ENCODE assay signal across 18 mouse cellular contexts in genomic region chr4:62999916-63000315, GRCm38 (mm10). TPM values are rescaled to one million over a fixed set of nuclear protein-coding genes. Genes with fewer than 3 reads are reported as not detected.
A peak's percentile ranks its signal among the peaks of the same experiment; 100 is the strongest.
DNase-seq lines count a peak whose midpoint lies in the region; ATAC-seq and TF ChIP-seq lines count a peak whose summit lies in the region.
"Had no signal": no experiment of that assay in that cellular context is flagged by ENCODE, and none has a peak within 500 bp of the region (broad histone marks: within the 10 kb centered on the region; RNA-seq: fewer than 3 reads in every experiment).

No protein-coding gene starts in this region.

- no peak for TF ChIP-seq POLR2A in heart, adult 2 months (IDR thresholded peaks at IDR 0.05; ENCODE audit: insufficient read depth, low read depth, low read length)

- H3K27me3 ChIP-seq in heart, embryonic 12.5 days (replicated peaks): no peaks in the 10 kb centered on the region
- no peaks in the 10 kb centered on the region for H3K27me3 ChIP-seq in heart, adult 2 months (ENCODE audit: control insufficient read depth, insufficient read depth, low read length)
- H3K27me3 ChIP-seq in kidney, embryonic 15.5 days: no peaks in the 10 kb centered on the region
- no peaks in the 10 kb centered on the region for H3K27me3 ChIP-seq in midbrain, embryonic 13.5 days
- no peaks in the 10 kb centered on the region for H3K27me3 ChIP-seq in midbrain, postnatal 0 days (ENCODE audit: insufficient read depth, low read length)
- no peaks in the 10 kb centered on the region for H3K27me3 ChIP-seq in liver, embryonic 15.5 days
- H3K27me3 ChIP-seq: embryonic facial prominence, embryonic 13.5 days; neural tube, embryonic 12.5 days; Patski had no signal

- 0 out of 2 replicates have a peak, but pooled peaks cover 2% of the 10 kb centered on the region for H3K9me3 ChIP-seq in heart, embryonic 12.5 days (replicated peaks)
- no peaks in the 10 kb centered on the region; the same call in 1 of the 2 replicates for H3K9me3 ChIP-seq in kidney, embryonic 15.5 days (replicated peaks)
- no peaks in the 10 kb centered on the region; the same call in 1 of the 2 replicates for H3K9me3 ChIP-seq in midbrain, embryonic 13.5 days
- no peaks in the 10 kb centered on the region for H3K9me3 ChIP-seq in midbrain, postnatal 0 days (ENCODE audit: low read length)
- H3K9me3 ChIP-seq in liver, embryonic 15.5 days (replicated peaks): no peaks in the 10 kb centered on the region

- WGBS in heart, embryonic 12.5 days: 64% methylated on average over 7 of the region's 7 CpGs
- 83% methylated on average over 7 of the region's 7 CpGs for WGBS in heart, adult 2 months
- WGBS in kidney, embryonic 15.5 days: 64% methylated on average over 7 of the region's 7 CpGs
- 91% methylated on average over 7 of the region's 7 CpGs for WGBS in midbrain, embryonic 13.5 days
- 74% methylated on average over 7 of the region's 7 CpGs for WGBS in midbrain, postnatal 0 days
- WGBS in liver, embryonic 15.5 days (ENCODE audit: insufficient replicate concordance): 46% methylated on average over 7 of the region's 7 CpGs

- H3K4me1 ChIP-seq in heart, embryonic 12.5 days (replicated peaks): peaks cover 49% of the 10 kb centered on the region
- peaks cover 2% of the 10 kb centered on the region for H3K4me1 ChIP-seq in heart, adult 2 months (ENCODE audit: control insufficient read depth, insufficient read depth, low read length)
- H3K4me1 ChIP-seq in kidney, embryonic 15.5 days: peaks cover 64% of the 10 kb centered on the region
- peaks cover 53% of the 10 kb centered on the region for H3K4me1 ChIP-seq in midbrain, embryonic 13.5 days (replicated peaks)
- H3K4me1 ChIP-seq in midbrain, postnatal 0 days (ENCODE audit: insufficient read depth, low read length): peaks cover 5% of the 10 kb centered on the region; the same call in 1 of the 2 replicates
- peaks cover 22% of the 10 kb centered on the region for H3K4me1 ChIP-seq in liver, embryonic 15.5 days (replicated peaks)
- H3K4me1 ChIP-seq: megakaryocyte, embryonic 14.5 days had no signal

- no peak overlapping the region for H3K9ac ChIP-seq in heart, embryonic 12.5 days
- H3K9ac ChIP-seq in heart, adult 2 months (ENCODE audit: low read depth, low read length): no peak overlapping the region
- no peak overlapping the region for H3K9ac ChIP-seq in kidney, embryonic 15.5 days
- H3K9ac ChIP-seq in midbrain, embryonic 13.5 days (replicated peaks): no peak overlapping the region
- no peak overlapping the region for H3K9ac ChIP-seq in midbrain, postnatal 0 days (replicated peaks; ENCODE audit: low read length, poor library complexity, severe bottlenecking)
- no peak overlapping the region for H3K9ac ChIP-seq in liver, embryonic 15.5 days
- H3K9ac ChIP-seq: embryonic facial prominence, embryonic 13.5 days; neural tube, embryonic 12.5 days had no signal

- no peak overlapping the region for H3K4me3 ChIP-seq in heart, embryonic 12.5 days
- no peak overlapping the region for H3K4me3 ChIP-seq in heart, adult 2 months
- no peak overlapping the region for H3K4me3 ChIP-seq in kidney, embryonic 15.5 days (replicated peaks)
- no peak overlapping the region for H3K4me3 ChIP-seq in midbrain, embryonic 13.5 days (replicated peaks)
- no peak overlapping the region for H3K4me3 ChIP-seq in midbrain, postnatal 0 days (ENCODE audit: low read depth, low read length)
- no peak overlapping the region for H3K4me3 ChIP-seq in liver, embryonic 15.5 days (replicated peaks)
- H3K4me3 ChIP-seq: embryonic facial prominence, embryonic 13.5 days; neural tube, embryonic 12.5 days had no signal

- no peak for DNase-seq in heart, adult 2 months
- no peak for DNase-seq in kidney, postnatal 36 days
- no peak for DNase-seq in midbrain, postnatal 0 days (ENCODE audit: low spot score)
- DNase-seq in thymus, postnatal 14 days: no peak
- DNase-seq: adrenal gland, postnatal 25 days; cerebellum, adult 8-10 months; left cerebral cortex, postnatal 4 days; lung, postnatal 10 days; right cerebral cortex, postnatal 14 days had no signal

- H3K27ac ChIP-seq in heart, embryonic 12.5 days (ENCODE audit: poor library complexity, severe bottlenecking): peak overlapping the region; percentile 96
- H3K27ac ChIP-seq in heart, adult 2 months: no peak overlapping the region
- peak overlapping the region; percentile 88 for H3K27ac ChIP-seq in kidney, embryonic 15.5 days
- H3K27ac ChIP-seq in midbrain, embryonic 13.5 days: 0 out of 2 replicates have a peak overlapping the region, but pooled peaks have one; percentile 63
- H3K27ac ChIP-seq in midbrain, postnatal 0 days (ENCODE audit: low read depth, low read length): no peak overlapping the region
- peak overlapping the region; percentile 54 for H3K27ac ChIP-seq in liver, embryonic 15.5 days (replicated peaks)

- peaks cover 7% of the 10 kb centered on the region; the same call in 1 of the 2 replicates for H3K36me3 ChIP-seq in heart, embryonic 12.5 days
- no peaks in the 10 kb centered on the region for H3K36me3 ChIP-seq in heart, adult 2 months (ENCODE audit: control insufficient read depth, insufficient read depth, low read length)
- H3K36me3 ChIP-seq in kidney, embryonic 15.5 days: peaks cover 18% of the 10 kb centered on the region
- H3K36me3 ChIP-seq in midbrain, embryonic 13.5 days: peaks cover 20% of the 10 kb centered on the region
- H3K36me3 ChIP-seq in midbrain, postnatal 0 days (ENCODE audit: insufficient read depth, low read length): no peaks in the 10 kb centered on the region
- H3K36me3 ChIP-seq in liver, embryonic 15.5 days (replicated peaks): no peaks in the 10 kb centered on the region

- ATAC-seq in heart, embryonic 12.5 days (ENCODE audit: insufficient number of reproducible peaks, low FRiP score): no peak
- no peak for ATAC-seq in kidney, embryonic 15.5 days (replicated peaks; ENCODE audit: low FRiP score)
- no peak for ATAC-seq in midbrain, embryonic 13.5 days
- ATAC-seq in midbrain, postnatal 0 days (ENCODE audit: low FRiP score): no peak
- ATAC-seq in liver, embryonic 15.5 days (ENCODE audit: insufficient read depth): peak; percentile 41; the same call in 1 of the 2 replicates
- ATAC-seq: activated CD4-positive, CD25-positive, alpha-beta regulatory T cell, adult 4 months; Patski had no signal

- TF ChIP-seq EP300 in heart, adult 2 months (IDR thresholded peaks at IDR 0.05; ENCODE audit: insufficient read depth, low read depth, low read length): no peak

- TF ChIP-seq CTCF in heart, adult 2 months (IDR thresholded peaks at IDR 0.05): no peak
- TF ChIP-seq CTCF in midbrain, postnatal 0 days (IDR thresholded peaks at IDR 0.05): no peak

- H3K79me2 ChIP-seq in heart, adult 2 months (replicated peaks; ENCODE audit: control insufficient read depth, insufficient read depth, low read length): no peaks in the 10 kb centered on the region

- intact Hi-C loops in heart, adult 2 months (cut with DNase I): no loop called here

- 0 out of 2 replicates have a peak overlapping the region, but pooled peaks have one; percentile 56 for H3K4me2 ChIP-seq in heart, embryonic 12.5 days
- H3K4me2 ChIP-seq in kidney, embryonic 15.5 days: no peak overlapping the region
- H3K4me2 ChIP-seq in midbrain, embryonic 13.5 days (replicated peaks): no peak overlapping the region
- no peak overlapping the region for H3K4me2 ChIP-seq in midbrain, postnatal 0 days (ENCODE audit: low read depth, low read length, poor library complexity, severe bottlenecking)
- no peak overlapping the region for H3K4me2 ChIP-seq in liver, embryonic 15.5 days
- H3K4me2 ChIP-seq: embryonic facial prominence, embryonic 13.5 days; neural tube, embryonic 12.5 days had no signal

RNA-seq across cellular contexts. Expression of gene Zfp618, which starts 34.5 kb away (rescaled TPM):
- polyA plus RNA-seq in heart, embryonic 12.5 days (2016; fragmentation: Nextera tagmentation; extraction: Ambion mirVana): 11.5 and 13.3 TPM in 2 replicates
- total RNA-seq in heart, adult 2 months (2021): 1 to 10 TPM in 1 of 2 experiments, under 1 TPM in 1; 0.37 to 2.2 TPM
- 0.25 and 0.47 TPM in 2 replicates for polyA plus RNA-seq in heart, adult 2 months (2012; rRNA removed)
- 35.2 and 39.5 TPM in 2 replicates for polyA plus RNA-seq in kidney, embryonic 15.5 days (2015; fragmentation: Nextera tagmentation; extraction: Ambion mirVana)
- 44.6 and 44.9 TPM in 2 replicates for polyA plus RNA-seq in midbrain, embryonic 13.5 days (2015; fragmentation: Nextera tagmentation; extraction: Ambion mirVana)
- total RNA-seq in midbrain, postnatal 0 days (2014; rRNA removed): 32.4 and 36.6 TPM in 2 replicates
- 18.2 and 20.1 TPM in 2 replicates for polyA plus RNA-seq in midbrain, postnatal 0 days (2015; fragmentation: Nextera tagmentation; extraction: Ambion mirVana)
- polyA plus RNA-seq in liver, embryonic 15.5 days (2015; fragmentation: Nextera tagmentation; extraction: Ambion mirVana): 4.3 and 5.6 TPM in 2 replicates

Comparison
In these comparisons a context has a peak if more than half of its experiments do, and no peak if none do; other contexts are left out.
1. H3K27ac ChIP-seq: peak in heart, embryonic 12.5 days (single experiment), kidney, embryonic 15.5 days (single experiment), midbrain, embryonic 13.5 days (single experiment) and liver, embryonic 15.5 days (single experiment); none in heart, adult 2 months (single experiment) and midbrain, postnatal 0 days (single experiment).